Mouse (Mus musculus): Measurements from ENCODE around the gene Cbl.
A peak's percentile ranks its signal among the peaks of the same experiment; 100 is the strongest.

Cbl gene

GRCm38 (mm10) chr9:44106182-44106581, 127.7 kb downstream of the Cbl start:
- DNase-seq (ENCODE audit: low spot score in 2 of 2), result no peak

- DNase-seq (ENCODE audit: low spot score in 2 of 2), result no peak
These were observed 128.1 kb downstream of the Cbl start for GRCm38 (mm10) chr9:44105781-44106180.

- no peak for DNase-seq (ENCODE audit: low spot score in 2 of 2)
These were observed 129.0 kb downstream of the Cbl start for GRCm38 (mm10) chr9:44104881-44105280.

GRCm38 (mm10) chr9:44101490-44101889, 132.4 kb downstream of the Cbl start, which contains the start of gene Mfrp:
Mfrp (plus strand) TSS chr9:44101729.
- DNase-seq (ENCODE audit: low spot score in 2 of 2), result no peak

- DNase-seq (ENCODE audit: low spot score in 2 of 2), result no peak
These were observed 137.3 kb downstream of the Cbl start for GRCm38 (mm10) chr9:44096536-44096935.

GRCm38 (mm10) chr9:44095781-44096180, 138.1 kb downstream of the Cbl start:
- DNase-seq (ENCODE audit: low spot score in 2 of 2), result no peak

GRCm38 (mm10) chr9:44094737-44095136, 139.1 kb downstream of the Cbl start:
- no peak for DNase-seq (ENCODE audit: low spot score in 2 of 2)

- DNase-seq (ENCODE audit: low spot score in 2 of 2), result peak in 1 of 2 experiments; percentile 49
These were observed 140.0 kb downstream of the Cbl start for GRCm38 (mm10) chr9:44093612-44094503.

Data from urinary bladder, adult 18-20 months (tissue).